Mouse (Mus musculus) kidney, postnatal 10 days (tissue): ENCODE measurements around the gene Otos.

Experiments
- DNase-seq: peaks from one replicate; pipeline ENCODE4 v3.0.0; 2021; ENCODE audit warnings: mixed read lengths

Otos gene

DNA sequence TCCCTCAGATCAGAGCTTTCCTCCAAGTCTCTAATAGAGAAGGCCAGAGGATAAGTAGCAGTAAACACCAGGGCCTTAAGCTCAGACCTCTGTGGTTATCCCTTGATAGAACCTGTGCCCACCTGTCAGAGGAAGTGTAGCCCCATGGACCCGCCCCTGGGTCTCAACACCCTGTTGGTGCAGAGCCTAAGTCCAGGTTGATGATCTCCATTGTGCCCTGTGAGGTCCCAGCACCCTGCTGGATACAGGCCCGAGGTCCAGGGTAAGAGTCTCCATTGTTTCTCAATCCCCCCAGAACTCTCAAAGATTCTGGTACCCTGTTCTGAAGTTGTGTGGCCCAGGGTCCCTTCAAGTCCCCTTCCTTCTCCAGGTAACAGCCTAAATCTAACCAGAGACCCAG is 2.5 kb downstream of the Otos start:
- DNase-seq: no peak

DNA sequence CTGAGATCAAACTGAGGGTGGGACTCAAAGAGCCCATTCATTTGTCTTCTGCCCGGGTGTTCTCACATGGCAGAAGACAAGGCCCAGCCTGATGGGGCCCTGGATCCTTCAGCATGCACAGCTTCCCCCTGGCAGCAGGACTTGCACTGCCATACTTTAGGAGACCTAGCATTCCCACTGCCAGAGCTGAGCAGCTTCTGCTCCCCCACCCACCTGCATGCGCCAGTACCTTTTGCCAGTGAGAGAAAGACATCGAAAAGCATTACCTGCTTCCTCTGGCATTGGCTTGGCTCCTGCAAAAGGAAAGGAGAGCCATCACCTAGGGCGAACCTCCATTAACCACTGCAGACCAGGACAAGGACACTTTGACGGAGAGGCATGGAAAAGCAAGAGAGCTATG is 3.7 kb downstream of the Otos start:
- DNase-seq: no peak

DNA sequence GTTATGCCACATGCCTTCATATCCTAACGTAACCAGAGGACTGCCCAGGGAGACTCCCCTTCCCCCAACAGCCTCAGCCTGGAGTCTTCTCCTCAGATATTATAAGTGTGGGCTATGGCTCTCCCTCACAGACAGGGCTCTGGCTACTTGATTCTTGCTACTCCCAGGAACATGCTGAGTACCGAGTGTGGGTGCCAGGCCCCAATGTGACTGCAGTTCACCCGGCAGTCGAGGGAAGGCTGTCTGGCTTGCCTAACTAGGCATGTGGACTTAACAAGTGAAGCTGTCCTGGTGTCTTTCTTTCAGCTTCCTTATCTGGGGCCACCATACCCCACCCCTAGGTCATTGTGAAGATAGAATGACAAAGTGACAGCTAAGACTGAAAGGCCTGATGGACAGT is 5.0 kb downstream of the Otos start:
- no peak for DNase-seq

DNA sequence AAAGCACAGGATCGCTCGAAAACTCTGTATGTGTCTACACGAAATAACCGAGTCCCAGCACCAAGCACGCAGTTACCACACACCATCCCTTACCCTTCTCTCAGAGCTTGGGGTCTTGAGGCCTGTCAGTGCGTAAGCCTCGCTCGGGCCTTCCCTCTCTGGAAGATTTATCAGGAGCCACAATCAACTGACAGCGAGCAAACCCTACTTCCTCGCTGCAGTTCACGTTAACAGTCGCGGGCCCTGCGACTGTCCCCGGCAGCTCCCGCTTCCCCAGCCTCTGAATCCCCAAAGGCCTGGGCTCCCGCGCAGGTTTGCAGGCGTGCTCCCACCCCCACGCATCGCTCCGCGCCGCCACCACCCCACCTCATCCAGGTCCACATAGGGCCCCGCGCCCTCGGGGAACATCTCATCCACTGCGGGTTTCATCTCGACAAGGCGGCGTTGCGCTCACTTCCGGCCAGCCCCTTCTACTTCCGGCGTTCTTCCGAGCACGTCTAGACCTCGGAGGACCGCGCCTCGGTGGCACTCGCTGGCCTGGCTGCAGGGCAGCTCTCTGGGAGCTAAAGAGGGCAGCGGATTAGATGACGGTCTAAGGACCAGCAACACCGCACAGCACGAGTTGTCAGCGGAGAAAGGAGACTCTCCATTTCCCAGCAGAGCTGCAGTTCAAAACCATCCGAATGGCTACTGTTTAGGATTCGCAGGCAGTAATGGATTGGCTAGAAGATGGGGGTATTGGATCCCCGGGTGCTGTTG is 6.9 kb downstream of the Otos start, which contains the start of gene Cops9:
Cops9 (minus strand) TSS at position 472 of the 759 bp plus-strand sequence.
- peak; percentile 94 for DNase-seq

DNA sequence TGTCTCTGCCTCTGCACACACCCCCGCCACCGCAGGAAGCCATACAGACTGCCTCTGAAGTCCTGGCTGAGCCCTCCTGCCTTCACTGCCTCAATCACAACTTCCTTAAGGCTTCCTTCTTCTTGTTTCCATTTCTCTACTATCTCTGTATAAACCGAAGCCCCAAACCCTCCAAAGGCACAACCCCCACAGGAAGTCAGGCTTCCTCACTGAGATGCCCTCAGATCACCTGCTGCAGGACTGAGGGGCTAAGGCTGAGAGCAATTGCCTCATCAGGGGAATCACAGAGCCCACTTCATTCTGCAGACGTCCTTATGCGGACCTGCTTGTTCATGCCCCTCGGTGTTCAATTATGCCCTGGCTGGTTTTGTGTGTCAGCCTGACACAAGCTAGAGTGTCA is 8.2 kb downstream of the Otos start:
- no peak for DNase-seq

DNA sequence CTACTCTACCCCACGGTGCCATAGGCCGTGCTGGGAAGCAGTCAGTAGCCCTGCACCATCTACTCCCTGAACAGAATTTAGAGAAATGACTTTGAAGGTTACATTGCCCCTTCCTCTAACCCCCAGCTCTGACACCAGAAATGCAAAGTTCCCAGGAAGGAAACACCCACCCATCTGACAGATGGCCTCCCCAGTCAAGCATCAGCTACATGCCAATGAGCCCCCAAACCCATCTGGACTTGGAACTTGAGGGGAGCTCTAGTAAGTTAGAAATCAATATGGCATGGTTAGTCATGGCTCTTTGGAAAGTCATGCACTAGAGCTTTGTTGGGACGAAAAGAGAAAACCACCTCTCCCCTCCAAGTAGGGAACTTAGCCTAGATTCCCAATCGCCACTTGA is 9.9 kb downstream of the Otos start:
- DNase-seq: no peak

DNA sequence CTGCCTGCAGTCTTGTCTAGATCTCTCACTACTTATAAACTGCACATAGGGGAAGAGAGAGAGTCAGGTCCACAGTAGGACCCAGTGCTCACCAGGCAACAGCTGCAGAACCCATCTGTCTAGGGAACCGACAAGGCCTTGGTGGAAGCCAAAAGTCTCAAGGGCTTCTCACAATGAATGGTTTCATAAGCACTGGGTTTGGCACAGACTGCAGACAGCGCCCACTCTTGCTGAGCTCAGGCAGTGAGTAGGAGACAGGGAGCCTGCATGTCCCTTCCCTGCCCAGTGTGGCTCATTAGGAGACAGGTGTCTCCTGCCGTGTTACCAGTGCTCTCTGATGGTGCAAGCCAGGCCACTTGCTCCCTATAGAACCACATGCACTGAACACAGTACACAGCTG is 10.5 kb downstream of the Otos start:
- no peak for DNase-seq

DNA sequence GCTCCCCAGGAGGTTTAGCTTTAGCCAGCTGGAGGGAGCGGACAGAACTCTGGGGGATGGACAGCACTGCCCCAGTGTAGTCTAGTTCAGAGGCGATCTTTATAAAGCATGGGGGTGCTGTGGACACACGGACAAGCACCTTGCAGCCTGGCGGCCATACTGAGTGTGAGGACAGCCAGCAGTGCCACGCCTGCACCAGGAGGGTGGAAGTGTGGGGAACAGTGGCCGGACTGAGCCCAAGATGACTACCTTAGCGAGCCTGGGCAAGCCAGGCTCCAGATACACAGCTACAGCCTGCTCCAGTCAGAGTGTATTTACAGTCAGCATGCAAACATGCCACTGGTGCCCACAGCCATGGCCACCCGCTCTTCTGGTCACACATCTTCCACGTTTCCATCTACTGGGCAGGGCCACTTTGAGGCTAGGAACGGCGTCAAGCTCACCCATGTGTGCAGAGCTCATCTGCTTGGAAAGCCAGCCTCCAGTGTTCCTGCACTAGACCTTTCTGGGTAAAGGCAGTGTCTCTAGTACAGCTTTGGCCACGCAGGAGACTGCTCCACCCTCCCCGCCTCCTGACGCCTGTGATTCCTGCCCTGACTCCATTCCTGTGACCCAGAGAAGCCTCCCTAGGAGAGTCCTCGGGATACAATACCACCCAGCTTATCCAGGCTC is 11.0 kb downstream of the Otos start:
- DNase-seq: no peak

DNA sequence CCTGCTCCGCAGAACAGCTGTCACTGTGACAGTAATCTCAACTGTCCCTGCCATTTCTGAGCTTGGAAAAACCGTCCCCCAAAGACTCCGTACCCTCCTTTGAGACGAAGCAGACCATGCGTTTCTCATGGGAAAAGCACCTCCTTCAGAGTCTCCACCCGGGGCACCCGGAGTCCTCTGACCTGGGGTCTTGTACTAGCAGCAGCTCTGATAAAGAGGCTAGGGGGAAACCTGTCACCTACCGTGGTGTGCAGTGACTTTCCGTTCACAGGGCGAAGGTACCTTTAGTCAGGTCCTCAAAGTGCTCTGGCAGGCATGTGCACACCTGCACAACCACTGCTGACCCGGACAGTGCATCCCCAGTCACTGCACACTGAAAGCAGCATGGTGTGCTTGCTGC is 12.0 kb downstream of the Otos start:
- DNase-seq: no peak

DNA sequence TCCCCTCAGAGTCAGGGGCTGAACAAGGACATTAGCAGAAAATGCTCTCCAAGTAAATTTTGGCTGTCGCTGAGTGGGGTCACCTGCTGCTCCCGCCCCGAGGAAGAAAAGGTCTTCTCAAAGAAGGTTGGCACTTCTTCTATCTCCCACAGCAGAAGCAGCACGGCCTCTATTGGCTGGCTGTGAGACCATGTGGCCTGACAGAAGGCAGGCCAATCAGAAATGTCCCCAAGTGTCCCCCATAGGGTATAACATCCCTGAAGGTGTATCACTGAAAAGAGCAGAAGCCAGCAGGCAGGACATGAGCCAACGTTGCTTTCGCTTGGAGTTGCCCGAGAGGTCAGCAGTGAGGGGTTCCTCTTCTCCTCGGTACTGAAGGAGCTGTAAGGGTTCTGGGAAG is 12.6 kb downstream of the Otos start:
- no peak for DNase-seq

DNA sequence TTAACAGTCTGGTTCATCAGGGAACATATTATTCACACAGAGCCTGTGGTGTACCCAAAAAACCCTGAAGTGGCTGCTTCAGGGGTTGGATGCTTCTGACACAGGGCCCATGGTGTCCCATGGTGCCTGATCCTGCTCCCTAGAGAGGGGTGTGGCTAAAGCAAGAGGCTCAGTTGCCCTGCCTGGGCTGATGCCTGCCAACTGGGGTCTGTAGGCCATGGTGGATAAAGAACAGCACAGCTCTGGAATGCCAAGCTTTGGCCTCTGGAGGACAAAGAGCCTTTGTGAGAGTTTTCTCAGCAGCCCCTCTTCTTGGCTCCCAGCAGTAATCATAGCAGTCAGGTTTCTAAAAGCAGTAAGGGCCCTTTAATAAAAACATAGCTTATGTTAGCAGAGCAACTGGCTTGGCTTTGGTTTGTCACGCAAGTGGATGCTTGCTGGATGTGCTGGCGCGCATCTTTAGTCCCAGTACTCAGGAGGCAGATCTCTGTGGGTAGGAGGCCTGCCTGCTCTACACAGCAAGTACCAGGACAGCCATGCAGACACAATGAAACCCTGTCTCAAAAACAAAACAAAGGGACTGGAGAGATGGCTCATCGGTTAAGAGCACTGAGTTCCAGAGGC is 13.6 kb downstream of the Otos start:
- DNase-seq: no peak

DNA sequence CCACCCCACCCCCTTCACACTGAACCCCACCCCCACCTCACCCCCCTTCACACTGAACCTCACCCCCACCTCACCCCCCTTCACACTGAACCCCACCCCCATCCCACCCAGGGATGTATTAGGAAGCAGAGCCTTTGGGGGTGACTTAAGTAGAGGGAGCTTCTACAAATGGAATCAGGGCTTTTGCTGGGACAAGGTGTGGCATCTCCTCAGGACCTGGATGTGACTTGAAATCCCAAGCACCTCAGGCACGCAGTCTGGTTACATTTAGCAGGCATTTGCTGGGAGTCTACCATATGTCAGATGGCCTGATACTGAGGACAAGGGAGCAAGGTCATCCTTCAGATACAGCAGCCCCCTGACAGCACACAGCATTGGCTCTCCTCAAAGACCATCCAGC is 14.1 kb downstream of the Otos start:
- no peak for DNase-seq

DNA sequence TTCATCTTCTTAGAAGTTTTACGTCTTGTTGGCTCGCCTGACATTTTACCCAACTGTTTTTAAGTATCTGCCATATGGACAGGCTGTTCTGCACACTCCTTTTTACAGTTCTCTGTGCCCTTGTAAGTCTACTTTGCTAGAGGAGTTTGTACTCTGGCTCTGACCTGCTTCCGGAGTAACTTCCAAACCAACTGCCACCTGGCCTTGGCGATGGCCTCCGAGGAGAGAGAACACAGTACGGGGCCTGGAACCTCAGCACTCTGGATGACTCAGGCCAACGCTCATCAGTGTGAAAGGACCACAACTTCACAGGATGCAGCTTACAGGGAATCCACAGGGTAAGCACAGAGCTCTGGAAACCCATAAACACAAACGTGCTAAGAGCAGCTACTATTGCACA is 14.9 kb downstream of the Otos start:
- no peak for DNase-seq

DNA sequence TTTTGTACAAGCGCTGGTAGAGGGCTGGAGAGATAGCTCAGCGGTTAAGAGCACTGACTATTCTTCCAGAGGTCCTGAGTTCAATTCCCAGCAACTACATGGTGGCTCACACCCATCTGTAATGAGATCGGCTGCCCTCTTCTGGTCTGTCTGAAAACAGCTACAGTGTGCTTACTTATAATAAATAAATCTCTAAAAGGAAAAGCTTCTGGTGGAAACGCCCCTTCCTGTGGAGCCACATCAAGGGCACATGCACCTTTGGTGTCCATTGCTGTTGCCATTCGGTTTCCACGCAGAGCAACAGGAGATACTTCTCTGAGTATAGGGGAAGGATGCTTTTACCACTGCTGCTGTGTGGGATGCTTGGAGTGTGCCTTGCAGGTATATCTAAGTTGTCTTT is 15.7 kb downstream of the Otos start:
- DNase-seq: no peak

DNA sequence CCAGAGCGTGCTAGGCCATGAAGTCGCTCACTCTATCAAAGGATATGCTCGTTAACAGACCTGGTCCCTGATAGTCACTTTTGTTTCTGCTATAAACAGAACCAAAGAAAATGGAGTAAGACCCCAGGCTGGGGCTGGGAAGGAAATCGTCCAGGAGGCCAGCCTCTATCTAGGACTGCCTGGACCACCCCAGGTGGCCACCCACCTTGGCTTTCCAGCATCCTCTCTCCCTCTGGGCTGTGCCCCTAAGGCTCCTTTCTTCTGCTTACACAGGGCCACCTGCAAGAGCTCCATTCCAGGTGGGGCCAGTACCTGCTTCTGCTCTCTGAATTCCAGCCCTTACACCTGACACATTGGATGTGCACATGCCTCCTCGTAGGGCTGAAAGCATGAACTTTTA is 16.4 kb downstream of the Otos start:
- no peak for DNase-seq

DNA sequence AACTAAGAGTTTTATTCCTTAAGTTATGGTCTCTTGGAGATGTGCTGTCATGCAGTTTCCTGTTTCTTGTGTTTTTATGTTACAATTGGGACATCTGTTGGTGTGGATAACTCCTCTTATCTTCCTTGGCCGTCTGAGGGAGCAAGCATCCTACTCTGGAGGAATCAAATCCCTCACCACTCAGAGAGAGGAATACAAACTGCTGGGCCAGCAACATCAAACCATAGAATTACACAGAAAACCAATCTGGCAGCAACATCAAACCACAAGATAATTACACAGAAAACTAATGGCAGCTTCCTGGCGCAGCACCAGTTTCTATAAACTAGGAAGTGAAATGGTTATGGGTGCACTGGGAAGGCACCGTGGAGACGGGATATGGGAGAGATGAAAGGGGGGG is 20.4 kb downstream of the Otos start:
- peak; percentile 54 for DNase-seq

DNA sequence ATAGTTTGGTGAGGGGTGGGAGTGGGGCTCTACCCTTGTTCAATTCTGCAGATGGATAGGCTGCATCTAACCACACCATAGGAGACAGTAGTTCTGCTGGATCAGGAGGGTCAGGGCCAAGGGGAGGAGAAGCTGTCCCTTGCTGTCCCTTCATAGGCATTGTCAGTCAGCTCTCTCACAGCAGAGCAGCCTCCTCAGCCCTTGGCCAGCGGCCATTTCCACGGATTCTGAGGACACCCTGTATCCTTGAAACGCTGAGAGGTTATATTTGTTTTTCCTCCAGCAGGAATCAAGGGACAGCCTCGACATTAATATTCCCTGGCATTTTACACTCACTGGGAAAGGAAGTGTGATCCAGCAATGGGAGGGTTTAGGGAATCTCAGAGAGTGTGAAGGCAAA is 30.3 kb downstream of the Otos start:
- DNase-seq: peak; percentile 27

DNA sequence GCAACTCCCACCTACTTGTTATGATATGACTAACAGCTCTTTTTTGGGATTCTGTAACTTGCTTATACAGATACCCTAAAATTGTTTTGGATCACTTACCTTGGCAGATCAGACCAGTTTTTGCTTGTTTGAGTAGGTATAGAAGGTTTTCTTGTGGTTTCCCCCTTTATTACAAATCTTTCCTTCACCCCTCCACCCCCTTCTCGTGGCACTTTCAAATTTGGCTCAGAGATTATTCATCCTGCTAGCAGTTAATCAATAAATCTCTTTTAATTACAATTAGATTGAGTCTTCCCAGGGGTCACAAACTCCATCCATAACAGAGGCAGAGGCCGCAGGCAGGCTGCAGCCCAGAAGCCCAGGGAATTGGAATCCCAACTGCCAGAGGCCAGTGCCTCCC is 31.2 kb downstream of the Otos start, which contains the start of gene Olfr12:
Olfr12 (plus strand) TSS at position 301 of the 400 bp plus-strand sequence.
- no peak for DNase-seq

DNA sequence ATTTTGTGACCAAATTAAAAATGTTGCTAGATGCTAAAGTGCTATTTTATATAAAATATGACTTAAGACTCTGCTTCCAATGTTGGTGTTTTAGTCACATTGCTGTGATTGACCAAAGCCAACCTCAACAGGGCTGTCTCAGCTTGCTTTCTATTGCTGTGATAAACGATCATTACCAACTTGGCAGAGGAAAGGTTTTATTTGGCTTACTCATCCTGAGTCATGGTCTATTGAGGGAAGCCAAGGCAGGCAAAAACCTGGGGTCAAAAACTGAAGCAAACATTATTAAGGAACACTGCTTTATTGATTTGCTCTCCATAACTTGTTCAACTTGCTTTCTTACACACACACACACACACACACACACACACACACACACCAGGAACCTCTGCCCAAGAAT is 32.6 kb downstream of the Otos start:
- DNase-seq: no peak

DNA sequence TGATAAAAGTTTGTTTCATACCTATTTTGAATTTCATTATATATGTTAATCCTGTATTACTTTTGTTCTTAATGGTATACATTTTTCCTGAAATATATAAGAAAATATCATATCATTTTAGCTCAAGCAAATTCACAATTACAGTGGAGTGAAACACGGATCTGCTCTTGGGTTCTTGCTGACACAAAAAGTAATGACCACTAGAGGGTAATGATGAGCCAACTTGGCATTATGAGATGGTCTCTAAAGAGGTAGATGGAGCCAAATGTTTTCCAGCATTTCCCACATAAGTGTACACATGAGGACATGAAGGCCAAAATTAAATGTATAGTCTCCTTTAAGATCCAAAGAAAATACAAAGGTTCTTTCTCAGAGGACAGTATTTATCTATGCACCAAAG is 34.1 kb downstream of the Otos start:
- DNase-seq: no peak

DNA sequence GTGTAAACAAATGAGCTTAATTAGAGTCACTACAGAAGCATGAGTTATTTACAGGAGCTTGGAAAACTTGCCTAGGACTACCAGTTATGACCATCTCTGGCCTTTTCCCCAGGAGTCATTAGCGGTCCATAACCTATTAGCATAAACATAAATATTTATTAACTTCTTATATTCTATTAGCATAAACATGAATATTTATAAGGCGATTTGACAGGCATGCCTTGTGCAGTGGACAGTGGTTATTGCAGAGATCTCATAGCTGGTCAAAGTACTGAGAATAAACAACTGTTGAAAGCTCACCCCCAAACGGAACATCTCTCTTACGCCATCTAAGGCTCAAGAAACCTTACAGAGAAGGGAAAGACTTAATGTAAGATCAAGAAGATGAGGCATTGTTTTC is 35.5 kb downstream of the Otos start:
- DNase-seq: no peak

DNA sequence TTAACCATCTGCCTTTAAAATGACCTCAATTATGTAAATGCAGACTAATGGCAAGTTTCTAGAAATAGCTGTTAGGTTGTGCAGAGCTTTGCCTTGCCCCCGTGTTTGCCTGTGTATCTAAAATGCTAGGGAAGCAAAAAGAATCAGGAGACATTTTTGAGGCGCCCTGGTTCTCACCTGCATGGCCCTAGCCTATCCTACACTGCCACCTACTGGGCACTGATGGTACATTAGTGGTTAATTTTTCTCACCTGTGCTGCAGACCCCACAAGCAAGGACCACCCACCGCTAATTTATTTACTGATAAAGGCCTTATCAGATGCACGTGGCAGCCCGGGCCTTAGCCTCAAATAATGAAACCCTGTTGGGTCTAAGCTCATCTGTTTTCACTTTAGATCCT is 37.6 kb downstream of the Otos start:
- peak; percentile 67 for DNase-seq

DNA sequence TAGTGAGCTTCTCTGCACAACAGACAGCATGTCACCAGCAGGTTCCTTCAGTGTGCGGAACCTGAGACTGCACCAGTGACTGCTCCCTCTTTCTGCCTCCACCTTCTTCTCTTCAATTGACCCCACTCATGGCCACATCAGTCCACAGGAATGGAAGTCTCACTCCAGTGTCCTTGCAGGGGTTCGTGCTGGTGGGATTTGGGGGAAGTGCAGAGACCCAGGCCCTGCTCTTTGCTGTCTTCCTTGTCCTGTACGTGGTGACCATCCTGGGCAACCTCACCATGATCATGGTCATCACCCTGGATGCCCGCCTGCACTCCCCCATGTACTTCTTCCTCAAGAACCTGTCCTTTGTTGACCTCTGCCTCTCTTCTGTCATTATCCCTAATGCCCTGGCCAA is 40.9 kb downstream of the Otos start:
- DNase-seq: no peak

DNA sequence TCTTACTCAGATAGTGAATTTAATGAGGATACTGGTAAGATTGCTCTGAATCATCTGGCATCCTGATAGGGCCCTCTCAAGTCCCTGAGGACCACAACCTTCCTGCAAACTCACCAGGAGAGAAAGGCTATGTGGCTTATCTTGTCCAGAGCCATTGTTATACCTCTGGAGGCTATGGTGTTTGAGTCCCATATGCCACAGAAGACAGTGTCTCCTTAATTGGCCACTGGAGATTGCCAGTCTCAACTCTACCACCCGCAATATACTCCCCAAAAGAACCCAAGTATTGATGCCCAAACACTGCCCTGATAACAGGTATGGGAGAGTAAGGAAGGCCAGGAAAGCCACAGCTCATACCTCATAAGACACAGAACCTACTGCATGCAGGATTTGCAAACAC is 43.2 kb downstream of the Otos start, which contains the start of gene Olfr1410:
Olfr1410 (plus strand) TSS at position 301 of the 400 bp plus-strand sequence.
- DNase-seq: no peak
